Mouse (Mus musculus): ENCODE results near the gene Nudt11.
"Not testable (repeated sequence)": the region's sequence is repeated elsewhere in the genome, so short reads cannot be mapped to it uniquely, and the experiment has no call there.

- TF ChIP-seq CTCF (IDR thresholded peaks at IDR 0.05; ENCODE audit: borderline replicate concordance, insufficient read depth, low read length); POLR2A (IDR thresholded peaks at IDR 0.05; ENCODE audit: low read depth, low read length): not testable (repeated sequence)
Measured at GRCm38 (mm10) chrX:6047066-6047935, at the start of gene Nudt11.

Measured in embryonic fibroblast, embryonic 13.5 days (primary cell).